Mouse (Mus musculus): Measurements from ENCODE around the gene Zbtb8os. TPM values are rescaled to one million over a fixed set of nuclear protein-coding genes. Genes with fewer than 3 reads are reported as not detected.
A peak's percentile ranks its signal among the peaks of the same experiment; 100 is the strongest.
"Not testable (repeated sequence)": the region's sequence is repeated elsewhere in the genome, so short reads cannot be mapped to it uniquely, and the experiment has no call there.

Gene Zbtb8os
- total RNA-seq, 2 experiments from 2014 or later = 20.7 to 20.9 TPM

DNA sequence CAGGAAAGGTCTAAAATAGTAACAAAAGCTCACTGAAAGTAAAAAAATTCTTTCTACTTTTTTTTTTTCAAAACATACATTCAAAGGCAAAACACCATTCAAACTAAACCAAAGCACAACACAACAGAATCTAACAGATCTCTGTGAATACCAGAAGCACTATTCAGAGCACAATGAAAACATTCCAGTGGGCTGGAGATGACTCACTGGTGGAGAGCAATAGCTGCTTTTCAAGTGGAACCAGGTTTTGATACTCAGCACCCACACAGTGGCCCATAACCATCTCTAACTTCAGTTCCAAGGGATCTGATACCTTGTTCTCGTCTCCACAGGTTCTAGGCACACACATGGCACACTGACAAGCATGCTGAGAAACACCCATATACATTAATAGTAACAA lies 10.7 kb upstream of the Zbtb8os start:
- intact Hi-C loops (cut with DNase I) = no loop called here
- DNase-seq = no peak

DNA sequence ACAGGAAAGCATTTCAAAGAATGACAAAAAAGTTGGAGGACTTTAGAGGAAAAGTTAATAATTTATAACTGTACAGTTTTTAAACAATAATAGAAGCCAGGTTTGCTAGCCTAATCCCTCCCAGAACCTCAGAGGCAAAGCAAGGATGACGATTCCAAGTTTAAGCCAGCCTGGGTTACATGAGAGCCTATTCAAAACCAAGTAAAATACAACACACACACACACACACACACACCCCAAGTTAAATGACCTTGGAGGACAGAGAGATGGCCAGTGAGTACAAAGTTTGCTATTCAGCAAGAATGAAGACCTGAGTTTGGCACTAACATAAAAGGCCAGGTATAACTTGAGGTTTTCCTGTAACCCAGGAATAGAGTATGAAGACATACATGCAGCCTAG lies 9.3 kb upstream of the Zbtb8os start:
- intact Hi-C loops (cut with DNase I) = no loop called here
- no peak for DNase-seq

DNA sequence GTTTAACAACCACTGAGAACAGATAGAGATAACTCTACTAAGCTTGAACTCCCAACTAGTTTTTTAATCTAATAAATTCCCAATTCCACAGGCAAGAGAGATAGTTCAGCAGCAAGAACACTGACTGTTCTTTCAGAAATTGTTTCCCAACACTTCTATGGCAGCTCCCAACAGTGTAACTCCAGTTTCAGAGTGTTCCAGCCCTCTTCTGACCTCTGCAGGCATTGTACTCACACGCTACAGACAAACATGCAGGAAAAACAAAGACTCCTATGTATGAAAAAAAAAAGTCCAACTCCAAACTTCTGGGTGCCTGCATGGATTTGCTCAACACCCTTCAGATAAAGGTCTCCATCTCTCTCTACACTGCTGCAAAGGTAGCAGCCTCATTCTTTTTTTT lies 2.6 kb upstream of the Zbtb8os start:
- intact Hi-C loops (cut with DNase I) = no loop called here
- no peak for DNase-seq

DNA sequence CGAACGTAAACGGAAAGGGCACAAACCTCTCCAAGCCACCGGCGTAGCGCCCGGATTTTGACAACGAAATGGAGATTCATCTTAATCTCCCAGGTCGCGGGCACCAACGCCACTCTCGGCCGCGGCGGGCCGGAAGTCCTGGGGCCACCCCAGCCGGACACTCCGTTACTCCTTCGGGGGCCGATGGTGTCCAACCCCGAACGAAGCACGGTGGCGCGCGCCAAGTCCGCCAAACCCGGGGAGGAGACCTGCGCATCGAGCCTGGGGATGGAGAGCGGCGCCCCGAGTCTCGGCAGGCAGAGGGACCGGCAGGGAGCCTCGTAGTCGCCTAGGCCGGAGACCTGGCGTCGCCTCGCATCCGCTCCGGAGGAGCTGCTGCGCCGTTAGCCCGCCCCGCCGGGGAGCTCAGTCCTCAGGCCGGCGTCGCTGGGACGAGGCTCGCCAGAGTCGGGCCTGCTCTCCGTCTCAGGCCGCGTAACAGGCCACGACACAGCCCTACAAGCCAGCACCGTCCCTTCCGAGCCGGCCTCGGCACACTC lies 749 bp upstream of the Zbtb8os start:
- intact Hi-C loops (cut with DNase I) = loop anchor here (5.0 kb wide), 1 partner anchor 273 kb away; no protein-coding TSS in a partner anchor
- no peak for DNase-seq

DNA sequence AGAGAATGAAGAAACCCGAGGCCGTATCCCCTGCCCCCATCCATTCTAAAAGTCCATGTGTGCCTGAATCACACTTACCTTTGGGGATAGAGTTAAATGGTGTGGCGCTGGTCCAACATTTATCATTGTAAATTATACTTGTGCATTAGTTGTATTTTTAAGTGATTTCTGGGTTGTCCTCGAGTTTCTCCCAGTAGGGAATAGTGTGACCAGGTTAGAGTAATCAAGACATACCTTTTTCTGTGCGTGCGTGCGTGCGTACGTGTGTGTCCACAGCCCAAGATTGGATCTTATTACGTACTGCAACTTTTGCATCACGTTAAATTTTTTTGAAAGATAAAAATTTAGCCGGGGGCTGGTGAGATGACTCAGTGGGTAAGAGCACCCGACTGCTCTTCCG lies 796 bp downstream of the Zbtb8os start:
- no peak for DNase-seq
- intact Hi-C loops (cut with DNase I) = loop anchor here (5.0 kb wide), 1 partner anchor 271 kb away; no protein-coding TSS in a partner anchor

DNA sequence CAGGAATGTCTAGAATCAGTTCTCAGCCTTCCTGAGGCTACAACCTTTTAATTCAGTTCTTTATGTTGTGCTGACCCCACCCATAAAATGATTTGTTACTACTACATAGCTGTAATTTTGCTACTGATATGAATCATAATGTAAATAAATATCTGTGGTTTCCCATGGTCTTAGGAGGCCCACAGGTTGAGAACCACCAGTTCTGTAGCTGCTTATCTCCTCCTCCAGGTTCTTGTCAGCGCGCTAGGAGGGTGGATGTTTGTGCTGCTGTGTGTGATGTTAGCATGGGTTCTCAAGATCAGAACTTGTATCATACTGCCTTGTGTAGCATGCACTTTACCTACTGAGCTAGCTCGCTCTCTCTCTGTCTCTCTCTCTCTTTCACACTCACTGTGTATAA lies 4.2 kb downstream of the Zbtb8os start:
- intact Hi-C loops (cut with DNase I) = loop anchor here (5.0 kb wide), 1 partner anchor 268 kb away; no protein-coding TSS in a partner anchor
- DNase-seq = no peak

DNA sequence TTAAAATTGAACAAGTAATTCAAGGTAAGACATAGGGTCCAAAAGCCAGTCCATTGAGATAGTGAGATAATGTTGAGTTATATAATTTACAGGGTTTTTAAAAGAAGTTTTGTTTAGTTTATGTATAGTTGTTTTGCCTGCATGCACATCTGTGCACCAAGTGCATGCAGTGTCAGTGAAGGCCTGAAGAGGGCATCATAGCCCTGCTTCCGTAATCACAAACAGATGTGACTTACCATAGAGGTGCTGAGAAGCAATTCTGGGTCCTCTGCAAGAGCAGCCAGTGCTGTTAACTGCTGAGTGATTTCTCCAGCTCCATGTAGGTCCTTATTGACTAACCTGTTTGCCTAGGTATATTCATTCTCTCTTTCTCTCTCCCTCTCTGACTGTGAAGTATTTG lies 6.4 kb downstream of the Zbtb8os start:
- intact Hi-C loops (cut with DNase I) = no loop called here
- no peak for DNase-seq

DNA sequence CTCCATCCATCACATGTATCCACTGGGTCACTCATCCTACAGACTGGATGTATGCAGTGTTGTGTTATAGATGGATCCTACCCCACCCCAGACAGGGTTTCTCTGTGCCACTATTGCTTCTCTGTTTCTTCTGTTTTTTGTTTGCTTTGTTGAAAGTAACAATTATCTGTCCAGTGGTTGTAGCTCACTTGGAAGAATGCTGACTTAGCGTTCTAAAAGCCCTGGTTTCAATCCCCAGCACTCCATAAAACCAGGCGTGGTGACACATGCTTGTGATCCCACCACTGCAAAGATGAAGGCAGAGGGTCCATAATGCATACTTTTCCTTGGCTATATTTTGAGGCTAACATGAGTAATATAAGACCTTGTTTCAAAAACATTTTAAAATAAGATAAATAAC lies 7.2 kb downstream of the Zbtb8os start:
- no peak for DNase-seq
- intact Hi-C loops (cut with DNase I) = no loop called here

DNA sequence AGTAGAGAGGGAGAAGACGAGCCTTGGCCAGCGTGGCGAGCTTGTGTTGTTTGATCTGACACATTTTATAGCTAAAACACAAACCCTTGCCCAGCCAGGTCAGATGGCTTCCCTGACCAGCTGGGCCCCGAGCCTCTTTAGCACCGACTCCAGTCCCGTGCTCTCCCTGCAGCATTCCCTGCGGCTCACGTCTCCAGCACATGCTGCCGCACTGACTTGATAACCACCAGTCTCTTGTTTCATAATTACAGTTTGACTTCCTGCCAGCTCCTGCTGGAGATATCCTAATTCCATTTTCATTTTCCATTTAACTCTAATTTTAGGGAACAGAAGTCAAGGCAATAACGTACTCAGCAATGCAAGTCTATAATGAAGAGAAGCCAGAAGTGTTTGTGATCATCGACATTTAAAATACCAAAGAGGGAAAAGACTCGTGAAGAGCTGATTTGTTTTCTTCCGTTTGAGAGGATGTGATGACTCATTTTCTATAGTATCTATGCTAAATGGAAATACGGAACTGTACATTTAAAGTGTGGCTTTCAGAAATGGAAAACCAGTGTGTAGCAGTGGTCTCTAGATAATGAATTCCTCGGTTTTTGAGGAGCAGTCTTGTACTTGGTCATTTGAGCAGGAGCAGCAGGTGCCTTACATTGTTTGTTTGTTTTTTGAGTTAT lies 11.1 kb downstream of the Zbtb8os start:
- intact Hi-C loops (cut with DNase I) = no loop called here
- peak; percentile 19 to 21 for DNase-seq

DNA sequence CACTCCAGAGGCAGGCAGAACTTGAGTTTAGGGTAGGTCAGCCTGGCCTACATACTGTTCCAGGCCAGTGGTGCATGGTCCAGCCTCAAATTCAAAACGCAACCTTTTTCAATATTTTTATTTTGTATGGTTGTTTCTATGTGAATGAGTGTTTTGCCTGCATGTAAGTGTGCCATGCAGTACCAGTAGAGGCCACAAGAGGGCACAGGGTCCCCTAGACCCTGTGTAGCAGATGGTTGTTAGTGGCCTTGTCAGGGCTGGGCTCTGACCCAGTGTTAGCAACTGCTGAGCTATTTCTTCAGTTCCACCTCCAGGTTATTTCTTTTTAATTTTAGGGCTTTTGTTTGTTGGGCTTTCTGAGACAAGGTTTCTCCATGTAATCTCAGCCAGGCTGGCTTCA lies 15.1 kb downstream of the Zbtb8os start:
- DNase-seq = peak; percentile 77 to 86
- intact Hi-C loops (cut with DNase I) = loop anchor here (1.0 kb wide), 1 partner anchor 105 kb away; no protein-coding TSS in a partner anchor

DNA sequence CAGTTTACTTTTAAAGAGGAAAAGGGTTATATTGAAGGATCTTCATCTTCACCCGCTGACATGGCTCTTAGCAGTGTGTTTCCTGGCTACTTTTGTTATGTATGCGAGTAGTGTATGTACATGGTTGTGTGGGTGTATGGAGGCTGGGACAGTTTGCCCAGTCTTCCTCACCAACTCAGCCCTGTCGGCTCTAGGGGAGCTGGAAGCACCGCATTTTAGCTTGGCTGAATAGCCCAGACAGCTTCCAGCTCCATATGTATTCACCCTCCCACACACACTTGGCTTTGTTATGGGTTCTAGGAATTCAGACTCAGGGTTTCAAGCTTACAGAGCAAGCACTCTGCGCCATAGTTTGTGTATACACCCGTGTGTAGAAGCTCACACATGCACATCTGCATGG lies 15.6 kb downstream of the Zbtb8os start:
- DNase-seq = no peak
- intact Hi-C loops (cut with DNase I) = no loop called here

DNA sequence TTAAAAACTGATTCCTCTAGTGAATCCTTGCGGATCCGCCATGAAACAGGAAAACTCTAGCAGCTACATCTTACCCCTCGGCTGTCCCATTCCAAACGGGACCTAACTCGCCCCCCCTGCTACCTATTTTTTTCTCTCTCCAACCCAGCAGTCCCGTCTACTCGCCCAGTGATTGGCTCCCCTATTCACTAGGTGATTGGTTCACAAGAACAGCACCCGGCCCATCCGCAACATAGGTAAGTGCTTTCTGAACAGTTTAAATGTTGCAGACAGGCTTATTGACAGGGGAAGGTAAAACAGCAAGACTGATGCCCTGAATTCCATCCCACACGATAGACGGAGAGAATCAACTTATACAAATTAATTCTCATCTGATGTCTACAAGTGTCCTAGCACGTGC lies 17.7 kb downstream of the Zbtb8os start:
- DNase-seq = no peak
- intact Hi-C loops (cut with DNase I) = no loop called here

DNA sequence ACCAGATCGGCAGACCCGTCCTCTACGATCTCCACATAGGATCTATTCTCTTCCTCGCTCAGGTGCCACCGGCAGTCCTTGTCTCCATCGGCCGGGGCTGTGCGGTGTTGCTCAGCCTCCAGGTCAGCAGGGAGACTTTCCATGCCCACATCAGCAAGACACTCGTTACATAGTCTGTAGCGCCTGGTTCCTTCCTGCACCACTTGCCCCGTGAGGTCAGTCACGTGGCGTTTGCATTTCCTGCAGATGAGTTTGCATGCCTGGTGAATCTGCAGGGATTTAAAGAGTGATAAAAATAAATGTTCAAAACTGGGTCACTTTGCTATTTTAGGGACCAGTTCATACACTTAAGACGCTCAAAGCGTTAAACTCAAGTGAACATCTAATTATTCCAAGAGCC lies 18.7 kb downstream of the Zbtb8os start:
- no peak for DNase-seq
- intact Hi-C loops (cut with DNase I) = loop anchor here (2.0 kb wide), 1 partner anchor 19 kb away; no protein-coding TSS in a partner anchor

DNA sequence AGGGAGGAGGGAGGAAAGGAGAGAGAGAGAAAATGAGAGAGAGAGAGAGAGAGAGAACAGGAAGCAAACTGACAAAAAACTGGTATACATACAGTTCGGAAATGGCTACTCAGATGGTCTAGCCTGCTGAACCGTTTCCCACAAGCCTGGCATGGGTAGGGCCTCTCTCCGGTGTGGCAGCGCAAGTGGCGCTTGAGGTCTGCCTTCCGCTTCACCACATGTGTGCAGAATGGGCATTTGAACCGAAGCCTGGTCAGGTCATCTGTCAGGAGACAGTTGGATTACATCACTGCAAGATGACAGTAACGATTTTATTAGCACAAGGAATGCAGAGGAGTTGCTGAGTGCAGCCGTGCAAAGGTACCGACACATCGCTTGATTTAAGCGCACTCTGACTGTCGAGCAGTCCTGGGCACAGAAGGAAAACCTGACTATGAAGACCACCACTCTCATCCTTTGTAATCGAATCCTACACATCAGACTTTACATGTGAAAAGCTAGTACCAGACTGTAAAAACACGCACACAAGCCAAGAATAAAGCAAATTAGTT lies 22.2 kb downstream of the Zbtb8os start:
- intact Hi-C loops (cut with DNase I) = no loop called here
- DNase-seq = no peak

DNA sequence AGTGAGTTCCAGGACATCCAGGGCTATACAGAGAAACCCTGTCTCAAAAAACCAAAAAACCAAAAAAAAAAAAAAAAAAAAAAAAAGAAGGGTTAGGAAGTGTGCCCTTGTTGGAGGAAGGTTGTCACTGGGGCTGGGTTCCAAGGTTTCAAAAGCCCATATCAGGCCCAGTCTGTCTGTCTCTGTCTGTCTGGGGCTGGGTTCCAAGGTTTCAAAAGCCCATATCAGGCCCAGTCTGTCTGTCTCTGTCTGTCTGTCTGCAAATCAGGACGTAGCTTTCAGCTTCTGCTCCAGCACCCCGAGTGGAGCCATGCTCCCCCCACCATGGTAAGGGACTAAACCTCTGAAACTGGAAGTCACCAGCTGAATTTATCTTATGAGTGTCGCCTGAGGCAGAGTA lies 26.7 kb downstream of the Zbtb8os start:
- intact Hi-C loops (cut with DNase I) = loop anchor here (5.0 kb wide), 1 partner anchor 50 kb away; no protein-coding TSS in a partner anchor
- not testable (repeated sequence) for DNase-seq

DNA sequence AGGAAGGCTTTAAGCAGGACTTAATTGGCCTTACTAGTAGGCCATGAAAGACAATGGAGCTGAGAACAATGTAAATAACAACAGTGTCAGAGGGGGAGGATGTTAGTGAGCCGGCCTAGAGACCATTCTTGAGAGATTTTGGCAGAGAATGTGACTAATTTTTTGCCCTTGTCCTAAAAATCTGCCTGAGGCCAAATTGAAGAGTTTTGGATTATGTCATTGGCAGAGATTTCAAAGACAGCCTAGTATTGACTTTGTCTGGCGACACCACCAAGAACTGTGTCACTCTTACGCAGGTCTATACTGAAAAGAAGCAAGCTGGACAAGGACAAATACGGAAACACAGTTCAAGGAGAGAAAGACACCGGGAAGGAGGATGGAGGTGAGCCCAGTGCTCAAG lies 27.3 kb downstream of the Zbtb8os start:
- DNase-seq = no peak

DNA sequence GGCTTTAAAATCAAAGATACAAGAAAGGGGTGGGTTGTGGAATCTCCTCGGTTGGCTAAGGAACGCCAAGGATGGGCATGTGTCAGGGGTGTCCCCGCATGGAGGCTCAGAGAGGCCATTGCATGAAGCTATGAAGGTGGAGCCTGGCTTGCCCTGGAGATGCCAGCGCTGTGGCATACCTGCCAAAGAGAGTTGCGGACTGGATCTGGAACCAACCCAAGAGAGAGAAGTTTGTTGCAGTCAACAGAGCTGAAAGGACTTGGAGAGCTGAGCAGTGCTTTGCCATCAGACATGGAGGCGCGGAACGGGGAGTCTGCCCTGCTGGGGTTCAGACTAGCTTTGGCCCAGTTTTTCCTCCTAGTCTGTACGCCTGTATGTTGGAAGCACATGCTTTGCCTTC lies 28.0 kb downstream of the Zbtb8os start:
- intact Hi-C loops (cut with DNase I) = loop anchor here (5.0 kb wide), 1 partner anchor 49 kb away; no protein-coding TSS in a partner anchor
- DNase-seq = peak in 1 of 2 experiments; percentile 22

More for the DNA sequence above, 27.3 kb downstream of the Zbtb8os start:
- intact Hi-C loops (cut with DNase I) = loop anchor here (5.0 kb wide), 1 partner anchor 50 kb away; no protein-coding TSS in a partner anchor

DNA sequence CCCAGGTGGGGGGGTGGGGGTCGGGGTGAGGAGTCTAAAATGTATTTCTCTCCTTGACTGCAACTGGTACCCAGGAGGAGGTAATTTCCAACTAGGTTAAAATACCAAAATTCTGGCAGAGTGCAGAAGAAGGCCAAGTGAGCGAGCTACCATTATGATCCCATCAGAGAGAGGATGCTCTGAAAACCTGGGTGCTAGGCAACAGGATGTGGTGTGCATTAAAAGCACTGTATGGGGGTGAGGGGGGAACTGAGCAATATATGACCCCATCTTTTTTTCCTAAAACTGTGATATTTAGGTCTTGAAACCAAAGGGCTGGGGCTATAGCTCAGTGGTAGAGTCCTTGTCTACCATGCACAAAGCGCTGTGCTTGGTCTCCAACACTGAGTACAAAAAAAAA lies 28.9 kb downstream of the Zbtb8os start:
- no peak for DNase-seq
- intact Hi-C loops (cut with DNase I) = loop anchor here (5.0 kb wide), 1 partner anchor 48 kb away; no protein-coding TSS in a partner anchor

DNA sequence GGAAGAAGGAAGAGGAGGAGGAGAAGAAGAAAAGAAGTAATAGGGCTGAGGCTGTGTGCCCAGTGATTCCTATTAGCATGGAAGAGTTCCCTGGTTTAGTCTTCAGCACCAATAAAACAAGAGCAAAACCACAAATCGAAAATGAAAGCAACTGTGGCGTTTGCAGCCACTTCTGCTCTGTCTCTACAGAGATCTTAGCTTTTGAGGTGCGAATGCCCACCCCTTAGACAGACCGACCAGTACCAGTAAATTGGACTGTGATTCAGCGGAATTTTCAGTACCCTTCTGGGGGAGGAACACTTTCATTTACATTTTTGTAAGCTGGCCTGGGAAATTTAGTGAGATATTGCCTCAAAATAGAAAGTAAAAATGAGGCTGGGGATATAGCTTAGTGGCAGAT lies 29.7 kb downstream of the Zbtb8os start:
- DNase-seq = no peak
- intact Hi-C loops (cut with DNase I) = no loop called here

DNA sequence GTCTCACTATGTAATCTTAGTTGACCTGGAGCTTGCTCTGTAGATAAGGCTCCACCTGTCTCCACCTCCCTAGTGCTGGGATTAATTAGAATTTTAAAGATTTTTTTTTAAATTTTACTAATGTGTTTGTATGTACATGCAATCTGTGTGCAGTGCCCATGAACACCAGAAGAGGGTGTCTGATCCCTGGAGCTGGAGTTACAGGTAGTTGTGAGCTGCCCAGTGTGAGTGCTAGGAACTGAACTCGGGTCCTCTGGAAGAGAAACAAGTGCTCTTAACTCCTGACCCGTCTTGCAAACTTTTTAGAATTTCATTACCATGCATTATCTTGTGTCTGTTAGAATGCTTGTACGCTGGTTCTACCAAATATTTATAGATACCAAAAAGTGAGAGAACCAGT lies 35.9 kb downstream of the Zbtb8os start:
- DNase-seq = no peak
- intact Hi-C loops (cut with DNase I) = no loop called here

DNA sequence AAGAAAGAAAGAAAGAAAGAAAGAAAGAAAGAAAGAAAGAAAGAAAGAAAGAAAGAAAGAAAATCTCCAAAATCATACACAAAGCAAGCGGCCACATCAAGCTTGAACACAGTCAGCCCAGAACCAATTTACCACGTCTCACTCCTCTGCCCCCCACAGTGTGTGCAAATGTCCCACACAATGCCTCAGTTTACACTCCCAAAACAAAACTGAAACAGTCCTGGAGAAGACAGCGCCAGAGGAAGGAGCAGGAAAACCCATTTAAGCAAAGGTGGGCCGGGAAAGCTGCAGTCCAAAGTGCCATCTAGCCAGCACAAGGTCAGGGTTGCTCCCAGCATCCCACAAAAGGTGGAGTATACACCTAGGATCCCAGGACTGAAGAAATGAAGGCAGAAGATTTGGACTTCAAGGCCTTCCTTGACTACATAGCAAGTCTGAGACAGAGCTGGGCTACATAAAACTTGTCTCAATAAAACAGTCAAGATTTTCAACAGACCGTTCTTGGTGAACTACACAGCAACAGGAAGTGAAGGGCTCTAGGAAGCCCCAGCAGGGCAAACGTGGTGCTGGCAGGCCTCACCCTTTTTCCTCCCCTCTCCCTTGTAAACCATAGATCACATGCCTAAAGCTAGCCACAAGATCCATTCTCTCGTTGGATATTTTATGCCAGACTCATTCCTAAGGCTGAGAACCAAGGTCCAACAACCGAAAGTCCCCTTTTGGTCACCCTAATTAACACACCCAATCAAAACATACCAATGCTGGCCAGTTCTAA lies 37.9 kb downstream of the Zbtb8os start:
- intact Hi-C loops (cut with DNase I) = loop anchor here (2.0 kb wide), 1 partner anchor 19 kb away; no protein-coding TSS in a partner anchor
- DNase-seq = no peak

Data from heart, postnatal 14 days (tissue).